Mouse (Mus musculus): ENCODE measurements at regions not wholly inside any gene's neighbourhood (a gene's known extent, or its start where the extent isn't known, plus 50 kb on each side); places are given as distances from the start of the nearest gene placed in this dataset.

GRCm38 (mm10) chr5:52027478-52027877, 162.8 kb downstream of the Dhx15 start:
- TF ChIP-seq POLR2A (IDR thresholded peaks at IDR 0.05; ENCODE audit: extremely low read depth, insufficient read depth, low read length) (no peak), CTCF (IDR thresholded peaks at IDR 0.05; ENCODE audit: low read depth, low read length) (no peak)
- 80% methylated on average over 4 of the region's 4 CpGs for WGBS
- Histone ChIP-seq H3K4me1 (ENCODE audit: control insufficient read depth, insufficient read depth, low read length) (no peaks in the 10 kb centered on the region), H3K36me3 (ENCODE audit: control insufficient read depth, insufficient read depth, low read length) (no peaks in the 10 kb centered on the region), H3K27me3 (ENCODE audit: control insufficient read depth, insufficient read depth, low read length) (no peaks in the 10 kb centered on the region), H3K4me3 (ENCODE audit: insufficient read depth, low read depth, low read length) (no peak overlapping the region), H3K27ac (replicated peaks; ENCODE audit: insufficient read depth, low read depth, low read length) (no peak overlapping the region), H3K79me2 (ENCODE audit: control insufficient read depth, insufficient read depth, low read length) (no peaks in the 10 kb centered on the region), H3K9ac (ENCODE audit: low read depth, low read length) (no peak overlapping the region)
- no peak for DNase-seq (ENCODE audit: extremely low read depth, low read depth, low spot score)

DNA sequence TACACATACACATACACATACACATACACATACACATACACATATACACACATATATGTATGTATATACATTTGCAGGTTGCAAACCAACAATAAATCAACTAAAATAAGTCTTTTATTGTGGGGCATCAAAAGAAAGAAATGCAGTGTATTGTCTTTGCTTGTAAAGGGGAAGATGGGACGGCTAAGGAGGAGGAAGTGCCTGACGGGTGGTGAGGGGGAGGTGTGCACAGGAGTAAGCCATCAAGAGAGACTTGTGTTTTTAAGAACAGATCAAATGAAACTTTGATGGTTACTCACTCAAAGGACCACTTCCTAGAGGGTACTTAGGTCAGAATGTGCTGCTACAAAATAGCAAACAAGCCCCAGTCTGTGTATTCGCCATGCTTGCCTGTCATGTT, 164.2 kb downstream of the Dhx15 start:
- H3K36me3 ChIP-seq (ENCODE audit: control insufficient read depth, insufficient read depth, low read length), result no peaks in the 10 kb centered on the region
- no peak overlapping the region for H3K4me3 ChIP-seq (ENCODE audit: insufficient read depth, low read depth, low read length)
- H3K27ac ChIP-seq (replicated peaks; ENCODE audit: insufficient read depth, low read depth, low read length), result no peak overlapping the region
- no peaks in the 10 kb centered on the region for H3K27me3 ChIP-seq (ENCODE audit: control insufficient read depth, insufficient read depth, low read length)
- no peak overlapping the region for H3K9ac ChIP-seq (ENCODE audit: low read depth, low read length)
- 73% methylated on average over 3 of the region's 3 CpGs for WGBS
- no peaks in the 10 kb centered on the region for H3K4me1 ChIP-seq (ENCODE audit: control insufficient read depth, insufficient read depth, low read length)
- DNase-seq (ENCODE audit: extremely low read depth, low read depth, low spot score), result no peak
- H3K79me2 ChIP-seq (ENCODE audit: control insufficient read depth, insufficient read depth, low read length), result no peaks in the 10 kb centered on the region
- TF ChIP-seq CTCF (IDR thresholded peaks at IDR 0.05; ENCODE audit: low read depth, low read length), result no peak
- TF ChIP-seq POLR2A (IDR thresholded peaks at IDR 0.05; ENCODE audit: extremely low read depth, insufficient read depth, low read length), result no peak

- no peaks in the 10 kb centered on the region for H3K4me1 ChIP-seq (ENCODE audit: control insufficient read depth, insufficient read depth, low read length)
- 90% methylated on average over 9 of the region's 9 CpGs for WGBS
- no peak for DNase-seq (ENCODE audit: extremely low read depth, low read depth, low spot score)
Observed at GRCm38 (mm10) chr5:52023212-52023611, 167.1 kb downstream of the Dhx15 start.

DNA sequence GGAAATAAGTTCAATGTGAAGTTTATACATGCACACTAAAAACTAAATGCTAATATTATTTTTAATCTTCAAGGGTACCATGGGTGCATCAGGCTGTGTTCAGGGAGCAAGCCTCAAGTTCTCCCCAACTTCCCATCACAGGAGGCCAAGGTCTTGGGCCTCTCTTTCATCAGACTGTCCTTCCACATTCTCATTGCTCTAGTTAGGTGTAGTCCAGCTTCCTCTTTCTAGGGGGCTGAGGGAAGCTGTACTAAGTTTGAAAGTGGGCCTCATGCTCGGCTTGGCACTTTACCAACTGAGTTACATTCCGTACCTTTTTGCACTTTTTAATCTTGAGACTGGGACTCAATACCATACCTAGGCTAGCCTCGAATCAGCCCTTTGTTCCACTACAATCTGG, 173.3 kb downstream of the Dhx15 start:
- no peaks in the 10 kb centered on the region for H3K4me1 ChIP-seq (ENCODE audit: control insufficient read depth, insufficient read depth, low read length)
- H3K4me3 ChIP-seq (ENCODE audit: insufficient read depth, low read depth, low read length), result no peak overlapping the region
- no peaks in the 10 kb centered on the region for H3K27me3 ChIP-seq (ENCODE audit: control insufficient read depth, insufficient read depth, low read length)
- H3K27ac ChIP-seq (replicated peaks; ENCODE audit: insufficient read depth, low read depth, low read length), result no peak overlapping the region
- no peak for TF ChIP-seq CTCF (IDR thresholded peaks at IDR 0.05; ENCODE audit: low read depth, low read length)
- no peak for TF ChIP-seq POLR2A (IDR thresholded peaks at IDR 0.05; ENCODE audit: extremely low read depth, insufficient read depth, low read length)
- no peaks in the 10 kb centered on the region for H3K79me2 ChIP-seq (ENCODE audit: control insufficient read depth, insufficient read depth, low read length)
- H3K36me3 ChIP-seq (ENCODE audit: control insufficient read depth, insufficient read depth, low read length), result no peaks in the 10 kb centered on the region
- H3K9ac ChIP-seq (ENCODE audit: low read depth, low read length), result no peak overlapping the region
- WGBS, result 70% methylated on average over 3 of the region's 3 CpGs
- no peak for DNase-seq (ENCODE audit: extremely low read depth, low read depth, low spot score)

More at GRCm38 (mm10) chr5:52023212-52023611, 167.1 kb downstream of the Dhx15 start:
- no peak overlapping the region for H3K4me3 ChIP-seq (ENCODE audit: insufficient read depth, low read depth, low read length)
- no peak overlapping the region for H3K27ac ChIP-seq (replicated peaks; ENCODE audit: insufficient read depth, low read depth, low read length)
- TF ChIP-seq CTCF (IDR thresholded peaks at IDR 0.05; ENCODE audit: low read depth, low read length), result no peak
- no peak for TF ChIP-seq POLR2A (IDR thresholded peaks at IDR 0.05; ENCODE audit: extremely low read depth, insufficient read depth, low read length)
- no peaks in the 10 kb centered on the region for H3K27me3 ChIP-seq (ENCODE audit: control insufficient read depth, insufficient read depth, low read length)
- H3K9ac ChIP-seq (ENCODE audit: low read depth, low read length), result no peak overlapping the region
- no peaks in the 10 kb centered on the region for H3K36me3 ChIP-seq (ENCODE audit: control insufficient read depth, insufficient read depth, low read length)
- no peaks in the 10 kb centered on the region for H3K79me2 ChIP-seq (ENCODE audit: control insufficient read depth, insufficient read depth, low read length)

DNA sequence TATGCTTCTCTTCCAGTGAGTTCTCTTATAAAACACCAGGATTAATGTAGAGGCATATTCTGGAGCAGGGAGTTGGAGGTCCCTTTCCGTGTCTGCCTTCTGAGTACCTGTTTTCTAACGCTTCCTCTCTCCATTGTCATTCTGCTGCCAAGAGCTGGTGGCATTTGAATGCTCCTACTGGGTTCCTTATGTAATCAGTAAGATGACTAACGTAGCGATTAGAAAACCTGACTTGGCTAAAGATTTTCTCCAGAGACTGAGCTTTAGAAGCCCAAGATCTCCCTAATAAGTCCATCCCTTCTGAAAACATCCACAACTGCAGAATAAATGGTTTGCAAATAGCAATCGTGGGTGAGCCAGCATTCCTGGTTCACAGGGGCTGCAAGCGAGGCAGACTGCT, 174.5 kb downstream of the Dhx15 start:
- no peak for TF ChIP-seq CTCF (IDR thresholded peaks at IDR 0.05; ENCODE audit: low read depth, low read length)
- no peak for TF ChIP-seq POLR2A (IDR thresholded peaks at IDR 0.05; ENCODE audit: extremely low read depth, insufficient read depth, low read length)
- no peaks in the 10 kb centered on the region for H3K27me3 ChIP-seq (ENCODE audit: control insufficient read depth, insufficient read depth, low read length)
- 47% methylated on average over 6 of the region's 6 CpGs for WGBS
- no peak overlapping the region for H3K27ac ChIP-seq (replicated peaks; ENCODE audit: insufficient read depth, low read depth, low read length)
- no peaks in the 10 kb centered on the region for H3K79me2 ChIP-seq (ENCODE audit: control insufficient read depth, insufficient read depth, low read length)
- no peaks in the 10 kb centered on the region for H3K36me3 ChIP-seq (ENCODE audit: control insufficient read depth, insufficient read depth, low read length)
- H3K9ac ChIP-seq (ENCODE audit: low read depth, low read length), result no peak overlapping the region
- DNase-seq (ENCODE audit: extremely low read depth, low read depth, low spot score), result no peak
- H3K4me3 ChIP-seq (ENCODE audit: insufficient read depth, low read depth, low read length), result no peak overlapping the region
- no peaks in the 10 kb centered on the region for H3K4me1 ChIP-seq (ENCODE audit: control insufficient read depth, insufficient read depth, low read length)

- no peak overlapping the region for H3K9ac ChIP-seq (ENCODE audit: low read depth, low read length)
- no peak overlapping the region for H3K27ac ChIP-seq (replicated peaks; ENCODE audit: insufficient read depth, low read depth, low read length)
- no peaks in the 10 kb centered on the region for H3K4me1 ChIP-seq (ENCODE audit: control insufficient read depth, insufficient read depth, low read length)
- H3K27me3 ChIP-seq (ENCODE audit: control insufficient read depth, insufficient read depth, low read length), result no peaks in the 10 kb centered on the region
- DNase-seq (ENCODE audit: extremely low read depth, low read depth, low spot score), result no peak
- TF ChIP-seq POLR2A (IDR thresholded peaks at IDR 0.05; ENCODE audit: extremely low read depth, insufficient read depth, low read length) (no peak), CTCF (IDR thresholded peaks at IDR 0.05; ENCODE audit: low read depth, low read length) (no peak)
- H3K79me2 ChIP-seq (ENCODE audit: control insufficient read depth, insufficient read depth, low read length), result no peaks in the 10 kb centered on the region
- H3K4me3 ChIP-seq (ENCODE audit: insufficient read depth, low read depth, low read length), result no peak overlapping the region
- no peaks in the 10 kb centered on the region for H3K36me3 ChIP-seq (ENCODE audit: control insufficient read depth, insufficient read depth, low read length)
- WGBS, result 91% methylated on average over 7 of the region's 7 CpGs
Observed at GRCm38 (mm10) chr5:52010426-52010825, 179.9 kb downstream of the Dhx15 start.
